Comparison of ENCODE assay signal across 25 mouse cellular contexts in genomic region chr11:107230128-107230527, GRCm38 (mm10). TPM values are rescaled to one million over a fixed set of nuclear protein-coding genes. Genes with fewer than 3 reads are reported as not detected.
DNase-seq lines count a peak whose midpoint lies in the region; ATAC-seq and TF ChIP-seq lines count a peak whose summit lies in the region.
"Had no signal": no experiment of that assay in that cellular context is flagged by ENCODE, and none has a peak within 500 bp of the region (broad histone marks: within the 10 kb centered on the region; RNA-seq: fewer than 3 reads in every experiment).

No protein-coding gene starts in this region.

- DNase-seq in neural tube, embryonic 10.5 days (ENCODE audit: extremely low spot score, low spot score), result no peak
- peak; percentile 24 for DNase-seq in forebrain, postnatal 0 days
- DNase-seq in hindbrain, embryonic 11.5 days (ENCODE audit: low spot score), result no peak
- DNase-seq in thymus, postnatal 36 days, result no peak
- DNase-seq: adrenal gland, postnatal 36 days; B cell, adult 2 months; cerebellum, adult 2 months; cerebellum, postnatal 14 days; gastrocnemius, postnatal 14 days; heart, postnatal 14 days; kidney, adult 2 months; kidney, postnatal 10 days; layer of hippocampus, adult 9-11 months; liver, embryonic 13.5 days; lung, adult 18-20 months; lung, postnatal 4 days; midbrain, embryonic 14.5 days had no signal

- no peak for ATAC-seq in neural tube, embryonic 13.5 days (ENCODE audit: low read depth)
- ATAC-seq in forebrain, embryonic 13.5 days, result peak; percentile 90
- ATAC-seq in forebrain, postnatal 0 days, result peak; percentile 72
- no peak for ATAC-seq in hindbrain, embryonic 11.5 days (ENCODE audit: low FRiP score)
- ATAC-seq: hindbrain, postnatal 0 days; intestine, embryonic 15.5 days; lung, postnatal 0 days had no signal

- no peak for TF ChIP-seq CTCF in forebrain, postnatal 0 days (IDR thresholded peaks at IDR 0.05; ENCODE audit: low read depth)

- no peak overlapping the region for H3K4me2 ChIP-seq in neural tube, embryonic 13.5 days
- 0 out of 2 replicates have a peak overlapping the region, but pooled peaks have one; percentile 4 for H3K4me2 ChIP-seq in forebrain, embryonic 13.5 days
- H3K4me2 ChIP-seq in forebrain, postnatal 0 days (ENCODE audit: low read depth), result no peak overlapping the region
- H3K4me2 ChIP-seq in hindbrain, embryonic 11.5 days (replicated peaks; ENCODE audit: low read depth, low read length), result no peak overlapping the region
- H3K4me2 ChIP-seq: intestine, embryonic 15.5 days; limb, embryonic 15.5 days; liver, embryonic 13.5 days had no signal

- H3K27ac ChIP-seq in neural tube, embryonic 13.5 days (replicated peaks), result peak overlapping the region; percentile 28; the same call in 1 of the 2 replicates
- H3K27ac ChIP-seq in forebrain, embryonic 13.5 days, result peak overlapping the region; percentile 59; the same call in 1 of the 2 replicates
- H3K27ac ChIP-seq in forebrain, postnatal 0 days (ENCODE audit: low read depth, low read length), result peak overlapping the region; percentile 29; the same call in 1 of the 2 replicates
- H3K27ac ChIP-seq in hindbrain, embryonic 11.5 days (ENCODE audit: low read depth, low read length), result no peak overlapping the region
- H3K27ac ChIP-seq: hindbrain, embryonic 10.5 days; hindbrain, postnatal 0 days; intestine, embryonic 15.5 days; limb, embryonic 15.5 days; liver, embryonic 13.5 days had no signal

- no peaks in the 10 kb centered on the region for H3K27me3 ChIP-seq in neural tube, embryonic 13.5 days
- no peaks in the 10 kb centered on the region for H3K27me3 ChIP-seq in forebrain, embryonic 13.5 days
- H3K27me3 ChIP-seq in forebrain, postnatal 0 days (ENCODE audit: insufficient read depth, low read length), result no peaks in the 10 kb centered on the region
- H3K27me3 ChIP-seq in hindbrain, embryonic 11.5 days (ENCODE audit: control insufficient read depth, insufficient read depth, low read length), result no peaks in the 10 kb centered on the region
- H3K27me3 ChIP-seq: intestine, embryonic 15.5 days; limb, embryonic 15.5 days; liver, embryonic 13.5 days; megakaryocyte, embryonic 14.5 days had no signal

- H3K36me3 ChIP-seq in neural tube, embryonic 13.5 days, result peaks cover 33% of the 10 kb centered on the region
- H3K36me3 ChIP-seq in forebrain, embryonic 13.5 days (ENCODE audit: poor library complexity, severe bottlenecking), result peaks cover 37% of the 10 kb centered on the region
- 0 out of 2 replicates have a peak, but pooled peaks cover 9% of the 10 kb centered on the region for H3K36me3 ChIP-seq in forebrain, postnatal 0 days (ENCODE audit: insufficient read depth)
- H3K36me3 ChIP-seq in hindbrain, embryonic 11.5 days (ENCODE audit: control insufficient read depth, insufficient read depth, low read length), result no peaks in the 10 kb centered on the region

- no peaks in the 10 kb centered on the region for H3K9me3 ChIP-seq in neural tube, embryonic 13.5 days
- 0 out of 2 replicates have a peak, but pooled peaks cover 7% of the 10 kb centered on the region for H3K9me3 ChIP-seq in forebrain, embryonic 13.5 days (replicated peaks)
- no peaks in the 10 kb centered on the region for H3K9me3 ChIP-seq in forebrain, postnatal 0 days (ENCODE audit: low read length)
- no peaks in the 10 kb centered on the region for H3K9me3 ChIP-seq in hindbrain, embryonic 11.5 days (ENCODE audit: control insufficient read depth, low read length)
- H3K9me3 ChIP-seq: intestine, embryonic 15.5 days; limb, embryonic 15.5 days had no signal

- no peak overlapping the region for H3K4me3 ChIP-seq in neural tube, embryonic 13.5 days
- H3K4me3 ChIP-seq in forebrain, embryonic 13.5 days, result no peak overlapping the region
- H3K4me3 ChIP-seq in forebrain, postnatal 0 days (ENCODE audit: low read depth, low read length), result no peak overlapping the region
- no peak overlapping the region for H3K4me3 ChIP-seq in hindbrain, embryonic 11.5 days (ENCODE audit: low read depth, low read length)
- H3K4me3 ChIP-seq: hindbrain, embryonic 10.5 days; intestine, embryonic 15.5 days; limb, embryonic 15.5 days; liver, embryonic 13.5 days; megakaryocyte, embryonic 14.5 days had no signal

- 30% methylated on average over 10 of the region's 10 CpGs for WGBS in neural tube, embryonic 13.5 days
- WGBS in forebrain, embryonic 13.5 days, result 20% methylated on average over 10 of the region's 10 CpGs
- 24% methylated on average over 10 of the region's 10 CpGs for WGBS in forebrain, postnatal 0 days
- WGBS in hindbrain, embryonic 11.5 days, result 86% methylated on average over 10 of the region's 10 CpGs

- H3K4me1 ChIP-seq in neural tube, embryonic 13.5 days (replicated peaks), result 0 out of 2 replicates have a peak, but pooled peaks cover 12% of the 10 kb centered on the region
- H3K4me1 ChIP-seq in forebrain, embryonic 13.5 days, result peaks cover 27% of the 10 kb centered on the region
- no peaks in the 10 kb centered on the region for H3K4me1 ChIP-seq in forebrain, postnatal 0 days (ENCODE audit: insufficient read depth)
- no peaks in the 10 kb centered on the region for H3K4me1 ChIP-seq in hindbrain, embryonic 11.5 days (replicated peaks; ENCODE audit: control insufficient read depth, insufficient read depth, low read length)
- H3K4me1 ChIP-seq: hindbrain, embryonic 10.5 days; intestine, embryonic 15.5 days; liver, embryonic 13.5 days; megakaryocyte, embryonic 14.5 days had no signal

- H3K9ac ChIP-seq in neural tube, embryonic 13.5 days, result no peak overlapping the region
- H3K9ac ChIP-seq in forebrain, embryonic 13.5 days, result no peak overlapping the region
- no peak overlapping the region for H3K9ac ChIP-seq in forebrain, postnatal 0 days
- H3K9ac ChIP-seq in hindbrain, embryonic 11.5 days (ENCODE audit: low read depth, low read length), result no peak overlapping the region
- H3K9ac ChIP-seq: intestine, embryonic 15.5 days; limb, embryonic 15.5 days; liver, embryonic 13.5 days had no signal

RNA-seq across cellular contexts. Expression of gene Nol11, which starts 40.9 kb away (rescaled TPM):
- 51.7 and 60.6 TPM in 2 replicates for polyA plus RNA-seq in neural tube, embryonic 13.5 days (2015; fragmentation: Nextera tagmentation; extraction: Ambion mirVana)
- 55.6 and 63.5 TPM in 2 replicates for polyA plus RNA-seq in forebrain, embryonic 13.5 days (2015; fragmentation: Nextera tagmentation; extraction: Ambion mirVana)
- 42.2 and 49.0 TPM in 2 replicates for total RNA-seq in forebrain, postnatal 0 days (2014; rRNA removed)
- 25.5 and 35.6 TPM in 2 replicates for polyA plus RNA-seq in forebrain, postnatal 0 days (2015; fragmentation: Nextera tagmentation; extraction: Ambion mirVana)
- polyA plus RNA-seq in hindbrain, embryonic 11.5 days (2014; fragmentation: Nextera tagmentation; extraction: Ambion mirVana), result 65.8 and 76.3 TPM in 2 replicates

Comparison
In these comparisons a context has a peak if more than half of its experiments do, and no peak if none do; other contexts are left out.
1. ATAC-seq: peak in forebrain, embryonic 13.5 days (single experiment) and forebrain, postnatal 0 days (single experiment); none in neural tube, embryonic 13.5 days (single experiment) and hindbrain, embryonic 11.5 days (single experiment).